Mouse (Mus musculus) hindbrain, embryonic 11.5 days (tissue): ENCODE results near the gene Plscr5. TPM values are rescaled to one million over a fixed set of nuclear protein-coding genes. Genes with fewer than 3 reads are reported as not detected.
"Not testable (repeated sequence)": the region's sequence is repeated elsewhere in the genome, so short reads cannot be mapped to it uniquely, and the experiment has no call there.

Experiments used
- ATAC-seq: fragments of 200-750 bp; cut with Nextera tagmentation; 2 replicates; pipeline ENCODE4 v1.8.0; 2017; ENCODE audit warnings: mild to moderate bottlenecking, moderate TSS enrichment, moderate library complexity; ENCODE audit not compliant: low FRiP score
- DNase-seq: peaks from one replicate; pipeline ENCODE4 v3.0.0-alpha.2; 2015; ENCODE audit warnings: low spot score
- H3K27ac ChIP-seq: fragments of 300-500 bp; sonication (generic); 2 replicates; pipeline ENCODE4 v1.5.1; 2014; ENCODE audit warnings: mild to moderate bottlenecking, low read depth, low read length
- H3K27me3 ChIP-seq: fragments of 300-500 bp; sonication (generic); 2 replicates; pipeline ENCODE4 v1.6.1; 2014; ENCODE audit warnings: mild to moderate bottlenecking, low read length, moderate library complexity, mixed read lengths; ENCODE audit not compliant: control insufficient read depth, insufficient read depth
- H3K36me3 ChIP-seq: fragments of 300-500 bp; sonication (generic); 2 replicates; pipeline ENCODE4 v1.6.1; 2014; ENCODE audit warnings: mild to moderate bottlenecking, low read length, moderate library complexity, mixed read lengths; ENCODE audit not compliant: control insufficient read depth, insufficient read depth
- H3K4me1 ChIP-seq: fragments of 300-500 bp; sonication (generic); replicated peaks from 2 replicates; pipeline ENCODE4 v1.6.1; 2014; ENCODE audit warnings: low read length, mixed read lengths; ENCODE audit not compliant: control insufficient read depth, insufficient read depth
- H3K4me2 ChIP-seq: fragments of 300-500 bp; sonication (generic); replicated peaks from 2 replicates; pipeline ENCODE4 v1.6.1; 2014; ENCODE audit warnings: mild to moderate bottlenecking, low read depth, low read length
- H3K4me3 ChIP-seq: fragments of 300-500 bp; sonication (generic); 2 replicates; pipeline ENCODE4 v1.5.1; 2014; ENCODE audit warnings: low read depth, low read length
- H3K9ac ChIP-seq: fragments of 300-500 bp; sonication (generic); 2 replicates; pipeline ENCODE4 v1.6.1; 2014; ENCODE audit warnings: low read depth, low read length
- H3K9me3 ChIP-seq: fragments of 300-500 bp; sonication (generic); 2 replicates; pipeline ENCODE4 v1.6.1; 2016; ENCODE audit warnings: low read length; ENCODE audit not compliant: control insufficient read depth
- WGBS: fragments of 180-500 bp; shearing (Covaris S2); extraction: QIAGEN DNeasy Blood & Tissue Kit; methylation state at CpG from one replicate; pipeline ENCODE4 v1.1.7; 2014; 5-methylcytosine and 5-hydroxymethylcytosine counted together
- polyA plus RNA-seq: library from polyadenylated mRNA; unstranded; fragments of >200 nt; fragmentation: Nextera tagmentation; extraction: Ambion mirVana; gene quantifications from 2 replicates; pipeline ENCODE4 v1.2.1, GENCODE M21; 2014

The Plscr5 gene
- 0.19 TPM in 1 of 2 replicates, not detected in the other for polyA plus RNA-seq

DNA sequence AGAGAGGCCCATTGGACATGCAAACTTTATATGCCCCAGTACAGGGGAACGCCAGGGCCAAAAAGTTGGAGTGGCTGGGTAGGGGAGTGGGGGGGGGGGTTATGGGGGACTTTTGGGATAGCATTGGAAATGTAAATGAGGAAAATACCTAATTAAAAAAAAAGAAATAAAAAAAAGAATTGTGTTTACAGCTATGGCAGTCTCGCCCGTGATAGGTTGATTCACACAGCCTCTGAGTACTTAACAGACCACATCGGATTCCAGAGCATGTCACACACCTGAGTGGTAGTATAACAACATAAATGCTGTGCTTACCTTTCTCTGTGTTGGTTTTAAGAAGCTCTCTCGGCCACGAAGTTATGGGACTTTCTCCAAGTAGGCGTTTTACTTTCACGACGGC is at the start of gene Plscr5:
Gene Plscr5 (plus strand): TSS at position 301 of the 400 bp plus-strand sequence.
- not testable (repeated sequence) for ATAC-seq

DNA sequence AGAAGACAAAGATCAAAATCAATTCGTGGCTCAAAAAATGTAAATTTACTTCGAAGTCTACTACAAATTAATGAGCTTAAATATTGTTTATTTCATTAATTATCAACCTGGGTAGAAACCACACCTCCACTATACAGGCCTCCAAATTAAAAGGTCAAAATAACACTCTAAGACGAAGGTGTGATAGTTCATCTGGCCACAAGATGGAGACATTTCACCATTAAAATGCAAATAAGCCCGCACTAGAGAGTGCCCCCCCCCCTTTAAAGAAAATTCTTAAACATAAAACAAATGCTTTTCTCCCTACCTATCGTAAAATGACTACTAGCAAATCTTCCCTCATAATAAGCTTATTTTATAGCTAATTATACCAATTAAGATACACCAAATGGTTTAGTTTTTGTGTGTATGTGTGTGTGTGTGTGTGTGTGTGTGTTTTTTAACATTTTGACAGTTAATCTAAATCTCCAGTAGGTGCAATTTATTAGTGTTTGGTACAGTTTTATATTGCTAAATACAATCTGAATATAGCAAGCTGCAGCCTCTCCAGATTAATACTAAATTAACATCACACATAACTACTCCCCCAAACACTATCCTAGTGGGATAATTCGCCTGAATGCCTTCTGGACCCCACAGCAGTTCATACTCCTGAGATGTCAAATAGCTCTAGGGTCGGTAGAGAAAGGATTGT is 45.0 kb upstream of the Plscr5 start:
- Histone ChIP-seq H3K27me3 (no peaks in the 10 kb centered on the region), H3K9me3 (no peaks in the 10 kb centered on the region), H3K4me2 (no peak overlapping the region), H3K4me1 (no peaks in the 10 kb centered on the region), H3K27ac (no peak overlapping the region), H3K4me3 (no peak overlapping the region), H3K36me3 (no peaks in the 10 kb centered on the region), H3K9ac (no peak overlapping the region)
- peak; percentile 50 for DNase-seq
- peak; percentile 72 for ATAC-seq
- 23% methylated on average over 7 of the region's 7 CpGs for WGBS

More for the DNA sequence above, at the start of gene Plscr5:
- not testable (repeated sequence) for H3K4me2 ChIP-seq, H3K36me3 ChIP-seq, H3K27ac ChIP-seq, H3K9ac ChIP-seq, H3K9me3 ChIP-seq, DNase-seq, H3K4me1 ChIP-seq, H3K27me3 ChIP-seq, H3K4me3 ChIP-seq
- WGBS, result 80% methylated on average over 9 of the region's 9 CpGs

DNA sequence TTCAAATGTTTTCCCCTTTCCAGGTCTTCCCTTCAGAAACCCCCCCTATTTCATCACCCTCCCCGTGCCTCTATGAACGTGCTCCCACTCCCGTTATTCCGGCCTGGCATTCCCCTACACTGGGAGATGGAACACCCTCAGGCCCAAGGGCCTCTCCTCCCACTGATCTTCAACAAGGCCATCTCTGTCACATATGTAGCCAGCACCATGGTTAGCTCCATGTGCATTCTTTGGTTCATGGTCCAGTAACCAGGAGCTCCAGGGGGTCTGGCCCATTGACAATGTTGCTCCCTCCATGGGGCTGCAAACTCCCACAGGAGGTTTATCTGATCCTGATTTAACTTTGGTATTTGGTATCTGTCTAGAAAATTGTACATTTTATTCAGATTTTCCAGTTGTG is 30.5 kb upstream of the Plscr5 start:
- Histone ChIP-seq H3K9me3 (no peaks in the 10 kb centered on the region), H3K4me3 (no peak overlapping the region), H3K27ac (no peak overlapping the region), H3K9ac (no peak overlapping the region), H3K4me1 (no peaks in the 10 kb centered on the region), H3K4me2 (no peak overlapping the region), H3K27me3 (no peaks in the 10 kb centered on the region), H3K36me3 (no peaks in the 10 kb centered on the region)
- ATAC-seq (no peak), DNase-seq (no peak)
- WGBS, result 56% methylated on average over 4 of the region's 4 CpGs

DNA sequence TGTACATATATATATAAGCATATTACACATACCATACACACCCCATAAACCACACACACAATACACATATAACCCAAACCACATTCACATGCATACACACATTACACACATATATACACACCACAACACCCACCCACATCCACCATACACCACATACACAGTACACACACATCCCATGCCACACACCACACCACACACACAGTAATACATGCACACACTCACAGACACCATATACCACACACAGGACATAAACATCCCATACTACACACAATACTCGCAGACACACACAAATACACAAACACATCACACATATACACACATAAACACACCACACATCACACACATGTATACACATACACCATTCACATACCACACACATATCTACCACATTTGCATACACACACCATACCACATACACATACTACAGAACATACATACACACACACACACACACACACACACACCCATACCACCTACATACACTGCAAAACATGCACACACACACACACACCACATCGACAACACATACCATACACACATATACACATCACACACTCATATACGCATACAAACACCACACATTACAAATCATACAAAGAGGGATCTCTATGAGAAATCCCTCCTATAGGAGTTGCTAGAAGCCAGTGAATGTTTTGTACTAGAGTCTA is 19.3 kb upstream of the Plscr5 start:
- no peak for DNase-seq
- no peak overlapping the region for H3K4me3 ChIP-seq
- H3K9me3 ChIP-seq, result no peaks in the 10 kb centered on the region
- 89% methylated on average over 3 of the region's 3 CpGs for WGBS
- no peak overlapping the region for H3K9ac ChIP-seq
- H3K4me1 ChIP-seq, result no peaks in the 10 kb centered on the region
- no peaks in the 10 kb centered on the region for H3K36me3 ChIP-seq
- H3K27ac ChIP-seq, result no peak overlapping the region
- H3K27me3 ChIP-seq, result no peaks in the 10 kb centered on the region
- peak; percentile 46; the same call in 1 of the 2 replicates for ATAC-seq
- H3K4me2 ChIP-seq, result no peak overlapping the region

DNA sequence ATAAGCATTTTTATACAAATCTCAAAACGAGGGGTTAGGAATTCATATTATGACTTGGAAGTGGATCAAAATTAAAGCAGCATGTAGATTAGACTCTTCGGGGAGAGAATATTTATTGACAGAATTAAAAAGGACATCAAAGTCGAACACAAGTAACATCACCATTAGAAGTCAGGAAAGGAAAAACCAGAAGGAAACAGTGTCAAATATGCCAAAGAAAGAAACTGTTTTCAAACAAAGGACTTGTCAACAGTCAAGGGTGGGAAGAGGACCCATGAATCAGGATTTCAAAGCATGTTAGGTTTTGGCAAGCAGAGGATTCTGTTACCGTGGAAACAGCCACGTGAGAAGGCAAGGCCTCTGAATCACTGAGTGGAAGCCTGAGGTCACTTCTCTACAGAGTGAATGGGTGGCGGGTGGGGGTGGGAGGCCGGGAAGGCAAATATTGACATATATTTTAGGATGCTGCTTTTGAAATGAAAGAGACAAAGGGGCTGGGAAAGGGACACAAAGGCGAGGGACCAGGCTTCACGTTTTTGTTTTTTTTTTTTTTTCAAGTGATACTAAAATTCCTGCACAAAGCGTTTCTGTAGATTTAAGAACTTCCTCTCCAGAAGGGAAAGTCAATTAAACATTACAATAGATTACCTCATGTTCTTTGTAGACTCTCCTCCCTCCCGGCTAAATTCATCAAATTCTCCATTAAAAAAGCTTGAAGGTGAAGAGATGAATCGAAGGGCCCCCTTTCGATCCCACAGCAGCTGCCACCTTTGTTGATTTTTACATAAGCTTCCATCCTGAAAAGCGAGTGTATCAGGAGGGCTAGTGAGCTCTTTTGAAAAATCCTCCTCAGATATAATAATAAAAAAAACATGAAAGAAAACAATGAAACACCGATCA is 18.3 kb upstream of the Plscr5 start:
- H3K9ac ChIP-seq, result no peak overlapping the region
- H3K9me3 ChIP-seq, result no peaks in the 10 kb centered on the region
- H3K4me1 ChIP-seq, result no peaks in the 10 kb centered on the region
- DNase-seq (peak; percentile 75), ATAC-seq (peak; percentile 88)
- whole genome bisulfite sequencing, result 33% methylated on average over 15 of the region's 15 CpGs
- no peaks in the 10 kb centered on the region for H3K36me3 ChIP-seq
- no peak overlapping the region for H3K4me3 ChIP-seq
- H3K27me3 ChIP-seq, result no peaks in the 10 kb centered on the region
- H3K27ac ChIP-seq, result no peak overlapping the region
- peak overlapping the region; percentile 18; the same call in 1 of the 2 replicates for H3K4me2 ChIP-seq

DNA sequence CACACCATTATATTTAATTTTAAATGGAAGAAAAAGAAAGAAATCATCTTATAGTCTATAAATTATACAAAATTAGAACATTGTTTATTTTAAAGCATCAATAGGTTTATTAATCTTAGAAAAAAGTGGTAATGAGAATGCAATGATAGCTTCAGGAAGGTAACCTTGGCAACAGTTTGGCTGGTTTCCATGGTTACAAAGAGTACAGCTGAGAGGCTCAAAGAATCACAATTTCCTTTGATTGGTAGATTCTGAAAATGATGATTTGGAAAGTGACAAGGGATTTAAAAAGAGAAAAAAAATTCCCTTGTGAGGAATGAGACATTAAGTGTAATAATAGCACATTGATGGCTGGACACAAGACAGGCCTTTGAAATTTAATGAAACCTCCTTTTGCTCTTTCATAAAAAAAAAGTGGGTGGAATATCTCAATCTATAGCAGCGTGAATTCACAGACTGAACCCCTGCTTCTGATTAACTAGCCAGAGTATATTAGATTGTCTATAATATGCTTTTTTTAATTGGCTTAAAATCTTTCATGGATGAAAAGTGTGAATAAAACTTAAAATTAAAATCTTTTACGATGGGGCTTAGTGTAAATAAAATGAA is 13.8 kb upstream of the Plscr5 start:
- no peak overlapping the region for H3K4me3 ChIP-seq
- DNase-seq, result peak; percentile 62
- H3K27me3 ChIP-seq, result no peaks in the 10 kb centered on the region
- WGBS, result 67% methylated on average over 2 of the region's 2 CpGs
- ATAC-seq, result peak; percentile 64; the same call in 1 of the 2 replicates
- no peaks in the 10 kb centered on the region for H3K9me3 ChIP-seq
- H3K9ac ChIP-seq, result no peak overlapping the region
- H3K4me1 ChIP-seq, result no peaks in the 10 kb centered on the region
- no peaks in the 10 kb centered on the region for H3K36me3 ChIP-seq
- no peak overlapping the region for H3K27ac ChIP-seq
- H3K4me2 ChIP-seq, result no peak overlapping the region

DNA sequence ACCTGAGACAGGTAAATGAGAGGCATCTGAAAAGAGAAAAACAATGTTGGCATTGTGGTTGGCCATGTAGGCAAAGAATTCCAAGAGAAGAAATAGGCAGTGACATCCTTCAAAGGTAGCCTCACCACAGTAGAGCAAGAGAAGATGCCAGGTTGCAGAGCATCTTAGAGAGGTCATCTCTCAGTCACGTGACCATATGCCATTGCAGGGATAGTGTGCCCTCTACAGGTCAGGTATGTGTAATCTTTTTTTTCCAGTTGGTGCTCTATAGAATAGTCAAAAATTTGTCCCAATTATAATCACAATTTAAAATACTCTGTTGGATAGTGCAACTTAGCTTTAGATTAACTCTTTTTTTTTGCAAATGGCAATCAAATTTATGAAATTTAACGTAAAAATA is 1.4 kb upstream of the Plscr5 start:
- no peaks in the 10 kb centered on the region for H3K27me3 ChIP-seq
- ATAC-seq, result no peak
- H3K4me1 ChIP-seq, result no peaks in the 10 kb centered on the region
- H3K27ac ChIP-seq, result no peak overlapping the region
- DNase-seq, result no peak
- H3K9ac ChIP-seq, result no peak overlapping the region
- no peak overlapping the region for H3K4me2 ChIP-seq
- H3K9me3 ChIP-seq, result no peaks in the 10 kb centered on the region
- H3K36me3 ChIP-seq, result no peaks in the 10 kb centered on the region
- no peak overlapping the region for H3K4me3 ChIP-seq
- WGBS, result 83% methylated on average over 2 of the region's 2 CpGs

DNA sequence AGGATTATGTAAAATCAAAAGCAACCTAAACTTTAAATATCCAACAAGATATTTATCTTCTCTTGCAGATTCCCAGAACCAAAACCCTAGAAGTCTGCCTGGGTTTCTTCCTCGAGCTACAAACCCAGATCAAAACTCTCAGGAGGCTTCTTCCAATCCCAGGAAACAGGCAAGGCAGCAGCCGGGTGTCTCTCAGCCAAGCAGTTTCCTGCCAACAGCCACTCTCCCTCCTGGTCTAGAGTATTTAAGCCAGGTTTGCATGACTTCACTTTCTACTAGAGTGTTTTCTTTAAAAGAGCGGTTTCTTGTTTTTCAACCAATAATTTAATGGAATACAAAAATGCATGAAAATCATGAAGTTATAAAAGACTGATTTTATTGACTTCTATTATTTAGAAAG is 5.7 kb downstream of the Plscr5 start:
- H3K4me3 ChIP-seq, result no peak overlapping the region
- no peaks in the 10 kb centered on the region for H3K4me1 ChIP-seq
- no peak overlapping the region for H3K9ac ChIP-seq
- 70% methylated on average over 3 of the region's 3 CpGs for WGBS
- ATAC-seq (no peak), DNase-seq (no peak)
- no peak overlapping the region for H3K27ac ChIP-seq
- no peaks in the 10 kb centered on the region for H3K9me3 ChIP-seq
- no peak overlapping the region for H3K4me2 ChIP-seq
- no peaks in the 10 kb centered on the region for H3K36me3 ChIP-seq
- H3K27me3 ChIP-seq, result no peaks in the 10 kb centered on the region
